Mouse (Mus musculus) forebrain, embryonic 12.5 days (tissue): ENCODE measurements at regions not wholly inside any gene's neighbourhood (a gene's known extent, or its start where the extent isn't known, plus 50 kb on each side); places are given as distances from the start of the nearest gene placed in this dataset.
"Not testable (repeated sequence)": the region's sequence is repeated elsewhere in the genome, so short reads cannot be mapped to it uniquely, and the experiment has no call there.

ENCODE experiments used
- ATAC-seq: fragments of 200-750 bp; cut with Nextera tagmentation; 2 replicates; pipeline ENCODE4 v1.8.0; 2017; ENCODE audit warnings: moderate TSS enrichment; ENCODE audit not compliant: low FRiP score
- H3K27ac ChIP-seq: fragments of 300-500 bp; sonication (generic); 2 replicates; pipeline ENCODE4 v1.5.1; 2016; ENCODE audit warnings: mild to moderate bottlenecking
- H3K27me3 ChIP-seq: fragments of 300-500 bp; sonication (generic); 2 replicates; pipeline ENCODE4 v1.6.1; 2016; ENCODE audit warnings: mild to moderate bottlenecking
- H3K36me3 ChIP-seq: fragments of 300-500 bp; sonication (generic); replicated peaks from 2 replicates; pipeline ENCODE4 v1.6.1; 2016; ENCODE audit warnings: mild to moderate bottlenecking
- H3K4me1 ChIP-seq: fragments of 300-500 bp; sonication (generic); 2 replicates; pipeline ENCODE4 v1.6.1; 2016
- H3K4me2 ChIP-seq: fragments of 300-500 bp; sonication (generic); 2 replicates; pipeline ENCODE4 v1.6.1; 2016; ENCODE audit warnings: mild to moderate bottlenecking, moderate library complexity
- H3K4me3 ChIP-seq: fragments of 300-500 bp; sonication (generic); replicated peaks from 2 replicates; pipeline ENCODE4 v1.5.1; 2016; ENCODE audit warnings: mild to moderate bottlenecking
- H3K9ac ChIP-seq: fragments of 300-500 bp; sonication (generic); 2 replicates; pipeline ENCODE4 v1.6.1; 2016; ENCODE audit warnings: mild to moderate bottlenecking
- H3K9me3 ChIP-seq: fragments of 300-500 bp; sonication (generic); 2 replicates; pipeline ENCODE4 v1.6.1; 2016
- WGBS: fragments of 180-500 bp; shearing (Covaris S2); methylation state at CpG from one replicate; pipeline ENCODE4 v1.1.7; 2016; 5-methylcytosine and 5-hydroxymethylcytosine counted together

- H3K4me2 ChIP-seq, result no peak overlapping the region
- H3K4me3 ChIP-seq, result no peak overlapping the region
- 40% methylated on average over 3 of the region's 3 CpGs for WGBS
- no peaks in the 10 kb centered on the region for H3K4me1 ChIP-seq
- no peak overlapping the region for H3K27ac ChIP-seq
- no peaks in the 10 kb centered on the region for H3K9me3 ChIP-seq
- H3K36me3 ChIP-seq, result no peaks in the 10 kb centered on the region
- H3K9ac ChIP-seq, result no peak overlapping the region
- no peak for ATAC-seq
- no peaks in the 10 kb centered on the region for H3K27me3 ChIP-seq
Observed at GRCm38 (mm10) chr6:102005627-102006026, 567.3 kb downstream of the Cntn3 start.

DNA sequence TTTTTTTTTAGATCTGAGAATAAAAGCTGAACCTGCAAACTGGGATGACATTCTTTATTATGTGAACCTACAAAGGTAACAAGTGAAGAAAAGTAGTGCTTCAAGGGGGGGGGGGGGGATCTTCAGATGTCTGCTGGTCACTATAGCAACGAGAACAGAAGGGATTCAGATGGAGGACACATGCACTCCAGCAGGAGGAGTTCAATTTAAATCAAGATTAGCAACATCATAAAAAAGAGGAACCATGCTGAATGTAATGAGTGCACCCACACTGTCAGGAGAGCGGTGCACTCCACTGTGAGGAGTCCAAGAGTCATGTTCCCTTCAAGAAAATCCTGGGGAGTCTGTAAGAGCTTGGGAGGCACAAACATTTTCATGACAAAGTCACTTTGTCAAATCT, 574.7 kb downstream of the Cntn3 start:
- Histone ChIP-seq H3K9me3 (no peaks in the 10 kb centered on the region), H3K4me1 (peaks cover 4% of the 10 kb centered on the region; the same call in 1 of the 2 replicates), H3K36me3 (no peaks in the 10 kb centered on the region), H3K27ac (no peak overlapping the region), H3K4me3 (no peak overlapping the region), H3K27me3 (no peaks in the 10 kb centered on the region), H3K4me2 (no peak overlapping the region), H3K9ac (no peak overlapping the region)
- 34% methylated on average over 2 of the region's 2 CpGs for WGBS
- ATAC-seq, result 0 out of 2 replicates have a peak, but pooled peaks have one; percentile 51

DNA sequence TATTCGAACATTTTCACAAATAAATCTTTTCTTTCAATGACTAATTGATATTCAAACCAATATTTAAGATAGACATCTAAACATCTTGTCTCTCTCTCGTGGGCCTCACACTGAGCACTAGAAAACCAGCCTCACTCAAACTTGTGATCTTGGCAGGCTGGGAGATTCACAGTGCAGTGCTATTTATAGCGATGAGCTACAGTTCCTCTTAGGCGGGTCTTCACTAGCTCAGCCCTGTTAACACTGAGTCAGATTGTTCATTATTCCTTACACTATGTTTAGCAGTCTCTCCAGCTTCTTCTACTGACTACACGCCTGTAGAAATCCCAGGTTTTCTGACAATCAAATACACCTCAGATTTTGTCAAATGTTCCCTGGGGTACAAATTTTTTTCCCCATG, 575.3 kb downstream of the Cntn3 start:
- no peaks in the 10 kb centered on the region for H3K36me3 ChIP-seq
- no peak for ATAC-seq
- no peak overlapping the region for H3K4me2 ChIP-seq
- WGBS, result 69% methylated on average over 5 of the region's 5 CpGs
- H3K27ac ChIP-seq, result no peak overlapping the region
- no peak overlapping the region for H3K9ac ChIP-seq
- H3K27me3 ChIP-seq, result no peaks in the 10 kb centered on the region
- H3K9me3 ChIP-seq, result no peaks in the 10 kb centered on the region
- peaks cover 4% of the 10 kb centered on the region; the same call in 1 of the 2 replicates for H3K4me1 ChIP-seq
- no peak overlapping the region for H3K4me3 ChIP-seq

DNA sequence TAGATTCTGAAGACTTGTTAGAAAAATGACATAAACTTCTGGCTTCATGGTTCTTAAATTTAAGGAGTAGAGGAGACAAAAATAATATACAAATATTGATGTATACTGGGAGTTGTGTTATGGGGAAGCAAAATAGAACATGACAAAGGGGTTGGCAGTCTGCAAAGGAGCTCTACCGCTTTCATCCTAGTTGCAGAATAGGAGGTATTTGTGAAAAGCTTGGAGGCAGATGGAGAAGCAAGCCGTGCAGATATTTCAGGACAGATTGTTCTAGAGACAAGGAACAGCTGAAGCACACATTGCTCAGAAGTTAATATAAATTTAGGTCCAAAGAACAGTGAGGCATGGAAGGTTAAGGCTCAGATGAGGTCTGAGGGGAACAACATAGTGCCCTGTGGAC, 580.1 kb downstream of the Cntn3 start:
- no peaks in the 10 kb centered on the region for H3K9me3 ChIP-seq
- H3K4me3 ChIP-seq, result no peak overlapping the region
- ATAC-seq, result no peak
- H3K36me3 ChIP-seq, result no peaks in the 10 kb centered on the region
- H3K27ac ChIP-seq, result no peak overlapping the region
- H3K9ac ChIP-seq, result no peak overlapping the region
- H3K27me3 ChIP-seq, result no peaks in the 10 kb centered on the region
- 93% methylated on average over 2 of the region's 2 CpGs for WGBS
- no peak overlapping the region for H3K4me2 ChIP-seq
- H3K4me1 ChIP-seq, result no peaks in the 10 kb centered on the region

DNA sequence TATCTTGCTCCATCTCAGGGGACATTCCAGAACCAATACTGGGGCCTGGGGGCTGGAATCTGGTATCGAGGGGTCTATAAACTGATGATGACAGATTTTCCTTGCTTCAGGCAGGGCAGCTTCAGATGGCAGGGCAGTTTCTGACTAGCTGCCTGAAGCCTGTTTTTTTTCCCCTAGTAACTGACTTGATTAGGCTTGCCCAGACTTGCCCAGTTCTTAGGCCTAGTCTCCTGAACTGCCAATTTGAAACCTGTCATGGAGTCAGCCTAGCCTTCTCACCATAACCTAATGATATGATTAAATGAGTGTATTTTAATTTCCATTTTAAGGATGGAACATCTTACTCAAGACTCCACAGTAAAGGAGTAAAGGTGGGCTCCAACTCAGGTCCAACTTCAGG, 591.2 kb downstream of the Cntn3 start:
- no peak overlapping the region for H3K4me3 ChIP-seq
- WGBS, result 88% methylated on average over 1 of the region's 1 CpGs
- H3K27me3 ChIP-seq, result no peaks in the 10 kb centered on the region

GRCm38 (mm10) chr6:101979213-101979612, 593.7 kb downstream of the Cntn3 start:
- no peak overlapping the region for H3K4me2 ChIP-seq
- no peaks in the 10 kb centered on the region for H3K9me3 ChIP-seq
- no peak overlapping the region for H3K9ac ChIP-seq
- H3K27me3 ChIP-seq, result no peaks in the 10 kb centered on the region
- no peak overlapping the region for H3K27ac ChIP-seq
- no peak for ATAC-seq
- no peaks in the 10 kb centered on the region for H3K36me3 ChIP-seq
- 70% methylated on average over 2 of the region's 2 CpGs for WGBS
- no peak overlapping the region for H3K4me3 ChIP-seq
- H3K4me1 ChIP-seq, result no peaks in the 10 kb centered on the region

More for the DNA sequence above, 591.2 kb downstream of the Cntn3 start:
- Histone ChIP-seq H3K9ac (no peak overlapping the region), H3K4me1 (no peaks in the 10 kb centered on the region), H3K4me2 (no peak overlapping the region), H3K36me3 (no peaks in the 10 kb centered on the region), H3K27ac (no peak overlapping the region), H3K9me3 (no peaks in the 10 kb centered on the region)
- no peak for ATAC-seq

- Histone ChIP-seq H3K9me3 (no peaks in the 10 kb centered on the region), H3K4me3 (no peak overlapping the region), H3K27me3 (no peaks in the 10 kb centered on the region), H3K4me2 (no peak overlapping the region), H3K36me3 (no peaks in the 10 kb centered on the region), H3K27ac (no peak overlapping the region), H3K4me1 (no peaks in the 10 kb centered on the region), H3K9ac (no peak overlapping the region)
- ATAC-seq, result no peak
- 70% methylated on average over 2 of the region's 2 CpGs for WGBS
Observed at GRCm38 (mm10) chr6:101964941-101965340, 587.2 kb upstream of the Pdzrn3 start.

DNA sequence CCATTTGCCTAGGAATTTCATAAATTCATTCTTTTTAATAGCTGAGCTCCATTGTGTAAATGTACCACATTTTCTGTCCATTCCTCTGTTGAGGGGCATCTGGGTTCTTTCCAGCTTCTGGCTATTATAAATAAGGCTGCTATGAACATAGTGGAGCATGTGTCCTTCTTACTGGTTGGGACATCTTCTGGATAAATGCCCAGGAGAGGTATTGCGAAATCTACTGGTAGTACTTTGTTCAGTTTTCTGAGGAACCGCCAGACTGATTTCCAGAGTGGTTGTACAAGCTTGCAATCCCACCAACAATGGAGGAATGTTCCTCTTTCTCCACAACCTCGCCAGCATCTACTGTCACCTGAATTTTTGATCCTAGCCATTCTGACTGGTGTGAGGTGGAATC, 583.8 kb upstream of the Pdzrn3 start:
- H3K9me3 ChIP-seq, H3K4me2 ChIP-seq, H3K27ac ChIP-seq, H3K27me3 ChIP-seq, H3K9ac ChIP-seq, H3K36me3 ChIP-seq, H3K4me1 ChIP-seq, H3K4me3 ChIP-seq, ATAC-seq: not testable (repeated sequence)
- 83% methylated on average over 3 of the region's 3 CpGs for WGBS

GRCm38 (mm10) chr6:101949681-101950080, 572.0 kb upstream of the Pdzrn3 start:
- Histone ChIP-seq H3K4me2 (no peak overlapping the region), H3K4me3 (no peak overlapping the region), H3K9me3 (no peaks in the 10 kb centered on the region), H3K27me3 (no peaks in the 10 kb centered on the region), H3K9ac (no peak overlapping the region), H3K36me3 (no peaks in the 10 kb centered on the region), H3K27ac (no peak overlapping the region), H3K4me1 (no peaks in the 10 kb centered on the region)
- WGBS, result 86% methylated on average over 3 of the region's 3 CpGs
- no peak for ATAC-seq

GRCm38 (mm10) chr6:101948950-101949349, 571.3 kb upstream of the Pdzrn3 start:
- Histone ChIP-seq H3K4me3 (no peak overlapping the region), H3K36me3 (no peaks in the 10 kb centered on the region), H3K9ac (no peak overlapping the region), H3K27ac (no peak overlapping the region), H3K27me3 (no peaks in the 10 kb centered on the region), H3K4me2 (no peak overlapping the region), H3K4me1 (no peaks in the 10 kb centered on the region), H3K9me3 (no peaks in the 10 kb centered on the region)
- no peak for ATAC-seq
- 81% methylated on average over 2 of the region's 2 CpGs for WGBS

- ATAC-seq, result no peak
- Histone ChIP-seq H3K9ac (no peak overlapping the region), H3K4me1 (peaks cover 10% of the 10 kb centered on the region), H3K36me3 (no peaks in the 10 kb centered on the region), H3K27ac (no peak overlapping the region), H3K9me3 (no peaks in the 10 kb centered on the region), H3K27me3 (peaks cover 24% of the 10 kb centered on the region), H3K4me2 (no peak overlapping the region), H3K4me3 (no peak overlapping the region)
- WGBS, result 64% methylated on average over 3 of the region's 3 CpGs
Observed at GRCm38 (mm10) chr6:101940266-101940866, 562.7 kb upstream of the Pdzrn3 start.

- Histone ChIP-seq H3K27ac (peak overlapping the region; percentile 50; the same call in 1 of the 2 replicates), H3K9ac (no peak overlapping the region), H3K4me3 (no peak overlapping the region), H3K4me2 (peak overlapping the region; percentile 36; the same call in 1 of the 2 replicates), H3K36me3 (no peaks in the 10 kb centered on the region), H3K4me1 (peaks cover 10% of the 10 kb centered on the region), H3K9me3 (no peaks in the 10 kb centered on the region), H3K27me3 (peaks cover 24% of the 10 kb centered on the region)
- 23% methylated on average over 4 of the region's 4 CpGs for WGBS
- ATAC-seq, result peak; percentile 84
Observed at GRCm38 (mm10) chr6:101938393-101938985, 560.8 kb upstream of the Pdzrn3 start.
